Mouse (Mus musculus) leukemia stem cell, adult 10-12 weeks (primary cell): ENCODE results near the gene Crybg2. TPM values are rescaled to one million over a fixed set of nuclear protein-coding genes. Genes with fewer than 3 reads are reported as not detected.

Experiments used
- polyA plus RNA-seq: library from polyadenylated mRNA; stranded (reverse); fragments of >175 nt; gene quantifications from 2 replicates; pipeline ENCODE4 v1.2.3, GENCODE M21; 2012; ENCODE audit warnings: low replicate concordance

Crybg2 gene
- polyA plus RNA-seq: 0.10 TPM in 1 of 2 replicates, not detected in the other

DNA sequence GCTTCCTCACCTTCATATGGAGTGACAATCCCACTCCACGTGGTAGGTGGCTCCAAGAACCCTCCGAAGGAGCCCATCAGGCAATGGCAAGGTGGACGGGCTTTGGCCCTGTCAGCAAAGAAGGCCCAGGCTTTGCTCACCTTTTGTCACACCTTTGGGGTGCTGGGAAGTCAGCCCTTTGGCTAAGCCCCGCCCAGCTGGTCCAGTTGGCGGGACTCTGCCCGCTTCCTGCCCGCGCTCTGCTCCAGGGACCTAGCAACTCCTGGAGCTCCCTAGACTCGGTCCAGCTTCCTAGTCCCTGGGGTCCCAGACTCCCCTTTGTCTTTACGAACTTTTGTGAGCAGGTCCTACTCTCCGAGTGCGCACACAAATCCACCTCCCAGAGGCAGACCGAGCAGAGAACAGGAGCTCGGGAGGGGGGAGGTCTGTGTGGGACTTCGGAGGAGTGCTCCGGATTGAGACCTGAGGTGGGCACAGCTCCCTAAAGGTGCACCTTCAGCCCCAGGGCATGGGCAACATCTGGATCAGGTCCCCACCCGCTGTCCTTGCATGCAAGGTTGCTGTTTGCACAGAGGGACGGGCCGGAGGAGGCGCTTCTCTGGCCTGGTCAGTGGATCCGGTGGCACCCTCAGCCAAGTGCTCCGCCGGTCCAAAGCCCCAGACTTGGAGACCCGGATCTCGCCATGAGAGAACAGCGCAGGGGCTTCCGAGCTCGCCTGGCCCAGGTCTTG lies at the start of gene Crybg2:
Crybg2 (plus strand) TSS at position 681 of the 731 bp plus-strand sequence.

DNA sequence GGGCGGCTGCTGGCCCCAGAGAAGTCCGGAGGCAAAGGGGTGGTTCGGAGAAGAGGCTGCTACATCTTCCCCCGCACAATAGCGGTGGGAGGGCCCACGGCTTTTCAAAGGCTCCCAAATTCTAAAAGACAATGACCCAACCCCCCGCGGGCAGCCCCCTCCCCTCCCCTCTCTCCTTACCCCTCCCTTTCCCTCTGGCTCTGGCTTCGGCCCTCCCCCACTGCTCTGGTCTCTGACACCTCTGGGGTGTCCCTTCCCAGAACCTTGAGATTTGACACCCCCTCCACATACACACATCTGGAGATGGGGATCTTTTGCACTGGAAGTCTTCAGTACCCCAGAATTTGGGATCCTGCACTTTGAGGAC lies 41.9 kb upstream of the Crybg2 start, which contains the start of gene Lin28a:
Lin28a (minus strand) TSS at position 63 of the 367 bp plus-strand sequence.

DNA sequence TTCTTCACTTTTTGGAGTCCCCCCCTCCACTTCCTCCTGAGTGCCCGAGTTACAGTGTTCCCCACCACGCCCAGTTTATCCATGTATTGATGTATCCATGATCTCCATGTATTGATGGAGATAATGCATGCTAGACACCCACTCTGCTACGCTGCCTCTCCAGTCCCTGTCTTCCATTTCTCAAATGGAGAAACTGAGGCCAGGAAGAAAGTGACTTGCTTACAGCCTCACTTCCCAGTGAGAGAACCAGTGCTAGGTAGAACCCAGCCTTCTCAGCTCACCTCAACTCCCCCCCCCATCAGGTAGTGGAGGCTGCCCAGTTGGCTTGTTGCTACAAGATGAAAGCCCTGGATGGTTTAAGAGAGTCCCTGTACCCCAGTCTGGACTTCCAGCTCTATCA lies 7.1 kb upstream of the Crybg2 start, which contains the start of gene Zfp683:
Zfp683 (plus strand) TSS at position 301 of the 400 bp plus-strand sequence.

DNA sequence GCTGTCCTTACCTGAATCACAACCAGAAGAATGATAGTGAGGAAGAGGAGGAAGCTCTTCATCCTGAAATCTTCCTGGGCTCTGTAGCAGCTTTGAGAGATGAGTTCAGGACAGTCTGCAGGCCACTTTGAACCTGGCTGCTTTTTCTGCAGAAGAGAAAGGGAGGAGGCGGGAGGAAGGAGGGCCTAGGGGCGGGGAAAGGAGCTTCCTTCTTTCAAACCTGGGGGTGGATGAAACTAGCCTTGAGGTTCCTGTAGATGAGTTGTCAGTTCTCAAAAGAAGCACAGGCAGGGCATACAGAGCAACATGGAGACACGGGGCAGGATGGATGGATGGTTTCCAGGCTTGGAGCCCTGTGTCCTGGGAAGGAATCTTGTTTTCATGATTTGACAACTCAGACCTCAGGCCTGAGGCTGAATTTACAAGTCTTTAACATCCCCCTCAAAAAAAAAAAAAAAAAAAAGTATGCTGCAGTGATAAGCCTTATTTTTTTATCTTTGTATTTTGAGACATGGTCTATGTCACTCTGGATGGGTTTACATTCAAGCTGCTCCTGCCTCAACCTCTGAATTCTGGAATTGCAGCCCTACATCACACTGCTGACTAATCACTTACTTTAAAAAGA lies 34.4 kb downstream of the Crybg2 start, which contains the start of gene Cd52:
Cd52 (minus strand) TSS at position 160 of the 625 bp plus-strand sequence.

DNA sequence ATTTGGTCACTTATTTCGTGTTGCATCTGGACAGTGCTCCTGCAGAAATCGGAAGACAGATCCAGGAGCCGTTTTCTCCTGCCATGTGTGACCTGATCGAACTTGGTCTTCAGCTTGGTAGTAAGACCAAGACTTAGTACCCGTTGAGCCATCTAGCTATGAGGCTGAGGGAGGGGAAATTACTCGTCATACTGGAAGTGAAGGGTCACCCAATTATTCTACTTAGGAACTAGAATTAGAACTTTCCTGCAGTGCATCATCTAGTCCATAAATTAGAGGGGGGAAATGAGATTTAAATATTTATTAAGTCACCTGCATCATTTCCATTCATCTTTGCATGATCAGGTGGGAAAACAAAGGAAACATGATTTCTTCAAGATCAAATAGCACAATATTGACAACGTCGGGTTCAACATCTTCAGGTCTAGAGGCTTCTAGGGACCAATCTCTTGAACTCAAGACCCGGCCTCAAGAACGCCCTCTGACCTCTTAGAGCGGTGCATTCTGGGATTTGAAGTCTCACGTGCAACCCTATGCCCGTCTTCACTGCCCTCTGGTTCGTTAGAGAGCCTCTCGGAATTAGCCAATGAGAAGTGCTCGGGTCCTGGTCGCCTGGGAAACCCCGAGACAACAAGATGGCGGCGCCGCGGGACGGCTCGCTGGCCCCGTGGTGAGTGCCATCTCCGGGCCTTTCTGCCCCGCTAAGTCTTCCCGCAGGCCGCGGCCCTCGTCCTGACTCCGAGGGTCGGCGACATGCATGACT lies 41.5 kb downstream of the Crybg2 start, which contains the start of gene Ubxn11:
Ubxn11 (plus strand) TSS at position 592 of the 763 bp plus-strand sequence.

DNA sequence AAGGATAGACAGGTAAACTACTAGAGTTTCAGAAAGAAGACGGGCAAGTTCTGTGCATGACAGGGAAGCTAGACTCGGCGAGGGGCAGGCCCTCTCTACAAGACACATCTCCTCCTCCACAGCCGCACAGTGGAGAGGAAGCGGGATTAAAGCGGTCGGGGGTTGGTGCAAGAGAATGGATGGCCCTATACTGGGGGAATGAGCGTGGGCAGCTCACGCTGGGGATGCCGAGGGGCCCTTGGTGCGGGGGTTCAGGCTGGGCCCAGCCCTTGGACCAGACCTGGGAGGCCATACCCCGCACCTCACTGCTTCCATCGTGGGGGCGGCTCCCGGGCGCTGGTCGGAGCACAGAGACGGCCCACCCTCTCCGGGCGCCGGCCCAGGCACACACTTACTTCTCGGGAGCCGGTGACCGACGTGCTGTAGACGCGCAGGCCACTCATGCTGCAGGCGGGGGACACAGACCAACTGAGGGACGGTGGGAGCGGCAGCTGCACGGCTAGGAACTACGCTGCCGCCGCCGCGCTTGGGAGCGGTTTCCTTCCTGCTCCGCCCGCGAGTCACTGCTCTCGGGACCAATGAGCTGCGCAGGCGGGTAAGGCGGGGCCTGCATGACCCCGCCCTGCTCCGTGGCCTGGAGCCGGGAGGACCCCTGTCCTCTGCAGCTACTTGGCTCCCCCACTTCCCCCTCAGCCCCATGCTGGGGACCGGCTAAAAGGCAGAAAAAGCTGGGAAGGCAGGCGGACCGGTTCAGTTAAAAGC lies 67.8 kb downstream of the Crybg2 start, which contains the start of gene Sh3bgrl3:
Sh3bgrl3 (minus strand) TSS at position 569 of the 762 bp plus-strand sequence.

Other genes starting within 250 kb of the Crybg2 start
- 45.3 and 63.8 TPM in 2 replicates for gene Rps6ka1, start 173.0 kb upstream of the Crybg2 start, polyA plus RNA-seq
- gene Hmgn2, start 92.2 kb upstream of the Crybg2 start, polyA plus RNA-seq: 242 and 338 TPM in 2 replicates
- gene Dhdds, start 59.9 kb upstream of the Crybg2 start, polyA plus RNA-seq: 21.6 and 41.7 TPM in 2 replicates
- 1.4 TPM in 1 of 2 replicates, not detected in the other for gene Lin28a, start 42.0 kb upstream of the Crybg2 start, polyA plus RNA-seq
- 0.19 and 0.39 TPM in 2 replicates for gene Zfp683, start 7.0 kb upstream of the Crybg2 start, polyA plus RNA-seq
- 37.5 and 134 TPM in 2 replicates for gene Cd52, start 34.3 kb downstream of the Crybg2 start, polyA plus RNA-seq
- 5.3 and 17.0 TPM in 2 replicates for gene Ubxn11, start 41.8 kb downstream of the Crybg2 start, polyA plus RNA-seq
- 32.8 and 98.2 TPM in 2 replicates for gene Sh3bgrl3, start 68.0 kb downstream of the Crybg2 start, polyA plus RNA-seq
- 12.9 and 72.9 TPM in 2 replicates for gene Cep85, start 126.3 kb downstream of the Crybg2 start, polyA plus RNA-seq
- not detected in 2 replicates for gene Gm7534, start 142.2 kb downstream of the Crybg2 start, polyA plus RNA-seq
- gene Catsper4, start 166.6 kb downstream of the Crybg2 start, polyA plus RNA-seq: not detected in 2 replicates
- 0.11 and 0.14 TPM in 2 replicates for gene Cnksr1, start 177.6 kb downstream of the Crybg2 start, polyA plus RNA-seq
- not detected in 2 replicates for gene E130218I03Rik, start 182.8 kb downstream of the Crybg2 start, polyA plus RNA-seq
- 34.9 and 47.9 TPM in 2 replicates for gene Zfp593, start 184.8 kb downstream of the Crybg2 start, polyA plus RNA-seq
- not detected in 2 replicates for gene Gm30191, start 186.1 kb downstream of the Crybg2 start, polyA plus RNA-seq
- gene Grrp1, start 193.3 kb downstream of the Crybg2 start, polyA plus RNA-seq: 4.2 and 4.6 TPM in 2 replicates
- 2.9 and 4.8 TPM in 2 replicates for gene Pdik1l, start 227.1 kb downstream of the Crybg2 start, polyA plus RNA-seq